Mouse (Mus musculus): ENCODE measurements around the gene Vwa1. TPM values are rescaled to one million over a fixed set of nuclear protein-coding genes. Genes with fewer than 3 reads are reported as not detected.

Gene Vwa1
- total and polyA plus RNA-seq, 2 experiments from 2014 or later = 27.8 to 43.3 TPM

DNA sequence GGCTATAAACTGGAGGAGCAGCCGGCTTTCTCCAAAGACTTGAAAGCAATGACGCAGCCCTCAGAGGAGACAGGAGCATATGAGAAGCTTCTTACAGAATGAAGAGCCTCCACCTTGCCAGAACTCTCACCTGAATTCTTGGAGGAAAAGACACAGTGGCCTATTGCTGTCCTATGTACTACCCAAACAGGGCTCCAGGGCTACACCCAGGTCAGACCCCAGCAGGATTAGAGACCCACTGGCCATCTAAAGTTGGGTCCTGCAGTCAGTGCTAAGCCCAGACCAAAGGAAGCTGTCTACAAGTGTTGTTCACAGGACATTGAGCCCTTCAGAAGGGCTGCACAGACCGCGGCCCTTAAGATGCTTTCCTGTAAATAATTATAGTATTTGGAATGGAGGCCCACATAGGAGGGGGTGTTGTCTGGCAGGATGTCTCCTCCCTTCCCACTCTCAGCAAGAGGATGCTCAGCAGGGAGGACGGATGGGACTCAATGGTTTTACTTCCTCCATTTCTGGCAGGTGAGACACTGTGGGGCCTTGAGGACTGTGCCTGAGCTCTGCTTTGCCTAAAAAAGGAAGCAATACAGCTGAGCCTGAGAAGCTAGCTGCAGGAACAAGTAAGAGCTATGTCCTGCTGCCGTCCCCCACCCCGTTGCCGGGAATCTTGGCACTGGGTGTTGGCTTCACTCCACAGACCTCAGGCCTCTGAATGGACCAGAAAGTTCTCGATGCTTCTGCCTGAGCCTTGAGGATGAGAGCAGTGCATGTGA, 658 bp upstream of the Vwa1 start:
- Histone ChIP-seq H3K4me2 (ENCODE audit: low read depth, low read length) (peak overlapping the region; percentile 67), H3K36me3 (ENCODE audit: insufficient read depth, low read length) (no peaks in the 10 kb centered on the region), H3K9ac (replicated peaks; ENCODE audit: low read length) (peak overlapping the region; percentile 44), H3K4me3 (ENCODE audit: low read length) (peak overlapping the region; percentile 35), H3K4me1 (ENCODE audit: insufficient read depth, low read length) (peaks cover 8% of the 10 kb centered on the region; the same call in 1 of the 2 replicates), H3K9me3 (ENCODE audit: low read length) (no peaks in the 10 kb centered on the region), H3K27me3 (ENCODE audit: insufficient read depth, low read length) (no peaks in the 10 kb centered on the region), H3K27ac (peak overlapping the region; percentile 77)
- TF ChIP-seq CTCF (IDR thresholded peaks at IDR 0.05; ENCODE audit: low read depth) = no peak
- WGBS = 32% methylated on average over 9 of the region's 9 CpGs
- DNase-seq (ENCODE audit: low spot score) = peak; percentile 52
- ATAC-seq = no peak

DNA sequence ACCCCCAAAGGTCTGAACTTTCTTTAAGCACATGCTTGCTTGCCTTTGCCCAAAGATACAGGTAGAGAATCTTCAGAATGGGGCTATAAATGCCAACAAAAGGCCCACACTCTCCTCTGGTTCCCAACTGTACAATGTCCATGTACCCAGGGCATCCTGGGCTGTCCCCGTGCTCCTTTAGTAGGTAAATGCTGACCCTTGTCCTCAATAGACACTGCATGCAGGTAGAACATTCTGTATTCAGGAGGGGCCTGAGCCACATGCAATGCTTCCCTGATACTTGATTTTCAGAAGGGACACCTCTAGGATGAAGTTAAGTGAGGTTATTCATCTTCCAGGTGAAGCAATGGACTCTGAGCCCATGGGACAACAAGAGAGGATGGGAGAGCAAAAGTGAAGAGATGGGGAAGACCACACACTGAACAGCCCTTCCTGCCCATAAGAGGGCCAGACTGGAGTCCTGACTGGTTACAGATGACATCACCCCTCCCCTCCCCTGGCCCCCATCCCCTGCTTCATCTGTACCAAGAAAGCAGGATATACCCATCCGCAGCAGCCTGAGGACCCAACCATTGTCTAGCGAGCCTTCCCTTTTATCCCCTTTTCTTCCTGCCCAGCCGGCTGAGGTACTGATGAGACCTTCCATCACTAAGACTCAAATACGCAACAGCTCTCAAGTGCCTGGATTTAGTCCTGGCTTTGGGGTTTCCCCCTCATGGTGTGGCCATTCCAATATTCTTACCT, 991 bp downstream of the Vwa1 start:
- Histone ChIP-seq H3K4me1 (ENCODE audit: insufficient read depth, low read length) (peaks cover 13% of the 10 kb centered on the region), H3K9ac (replicated peaks; ENCODE audit: low read length) (peak overlapping the region; percentile 44; the same call in 1 of the 2 replicates), H3K4me3 (ENCODE audit: low read length) (peak overlapping the region; percentile 35), H3K27me3 (ENCODE audit: insufficient read depth, low read length) (no peaks in the 10 kb centered on the region), H3K36me3 (ENCODE audit: insufficient read depth, low read length) (no peaks in the 10 kb centered on the region), H3K27ac (0 out of 2 replicates have a peak overlapping the region, but pooled peaks have one; percentile 77), H3K4me2 (ENCODE audit: low read depth, low read length) (peak overlapping the region; percentile 67), H3K9me3 (ENCODE audit: low read length) (no peaks in the 10 kb centered on the region)
- DNase-seq (ENCODE audit: low spot score) (no peak), ATAC-seq (no peak)
- WGBS = 32% methylated on average over 5 of the region's 5 CpGs
- no peak for TF ChIP-seq CTCF (IDR thresholded peaks at IDR 0.05; ENCODE audit: low read depth)

DNA sequence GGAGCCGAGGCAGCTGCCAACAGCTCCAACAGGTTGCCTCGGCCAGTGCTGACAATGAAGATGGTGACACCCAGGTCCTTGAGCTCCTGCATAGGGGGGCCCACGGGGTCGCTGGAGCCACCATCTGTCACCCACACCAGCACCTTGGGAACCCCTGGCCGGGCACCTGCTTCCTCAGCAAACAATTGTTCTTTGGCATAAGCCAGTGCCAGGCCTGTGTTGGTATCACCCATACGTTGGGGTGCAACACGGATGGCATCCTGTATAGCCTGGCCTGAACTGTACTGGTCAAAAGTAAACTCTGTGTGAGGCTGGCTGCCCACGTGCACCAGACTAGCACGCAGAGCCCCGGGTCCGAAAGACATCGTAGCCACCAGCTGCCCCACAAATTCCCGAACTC, 1.7 kb downstream of the Vwa1 start:
- no peak for ATAC-seq
- no peak for TF ChIP-seq CTCF (IDR thresholded peaks at IDR 0.05; ENCODE audit: low read depth)
- Histone ChIP-seq H3K4me2 (ENCODE audit: low read depth, low read length) (peak overlapping the region; percentile 67), H3K27me3 (ENCODE audit: insufficient read depth, low read length) (no peaks in the 10 kb centered on the region), H3K9me3 (ENCODE audit: low read length) (no peaks in the 10 kb centered on the region), H3K36me3 (ENCODE audit: insufficient read depth, low read length) (no peaks in the 10 kb centered on the region), H3K4me3 (ENCODE audit: low read length) (0 out of 2 replicates have a peak overlapping the region, but pooled peaks have one; percentile 35), H3K27ac (no peak overlapping the region), H3K4me1 (ENCODE audit: insufficient read depth, low read length) (peaks cover 13% of the 10 kb centered on the region), H3K9ac (replicated peaks; ENCODE audit: low read length) (no peak overlapping the region)
- 84% methylated on average over 13 of the region's 13 CpGs for WGBS
- no peak for DNase-seq (ENCODE audit: low spot score)

DNA sequence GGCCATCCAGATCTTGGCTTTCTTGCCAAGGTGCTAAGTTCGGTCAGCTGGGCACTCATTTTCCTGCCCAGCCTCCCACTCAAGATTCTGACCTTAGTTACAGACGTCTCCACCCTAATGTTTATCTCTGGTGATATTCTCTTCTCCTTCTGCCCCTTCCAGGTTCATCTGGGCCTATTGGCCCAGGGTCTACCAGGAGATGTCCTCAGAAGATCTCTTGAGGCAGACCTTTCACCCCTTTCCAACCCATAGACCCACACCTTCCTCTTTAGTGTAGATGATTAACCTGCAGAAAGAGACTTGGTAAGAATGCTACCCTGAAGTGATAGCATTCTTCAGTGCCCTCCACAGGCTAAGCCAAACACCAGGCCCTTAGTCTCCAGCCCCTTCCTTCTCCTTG, 2.8 kb downstream of the Vwa1 start:
- H3K27me3 ChIP-seq (ENCODE audit: insufficient read depth, low read length) = no peaks in the 10 kb centered on the region
- H3K4me1 ChIP-seq (ENCODE audit: insufficient read depth, low read length) = peaks cover 13% of the 10 kb centered on the region
- H3K9ac ChIP-seq (replicated peaks; ENCODE audit: low read length) = no peak overlapping the region
- no peak for TF ChIP-seq CTCF (IDR thresholded peaks at IDR 0.05; ENCODE audit: low read depth)
- ATAC-seq (no peak), DNase-seq (ENCODE audit: low spot score) (no peak)
- no peak overlapping the region for H3K27ac ChIP-seq
- peak overlapping the region; percentile 67; the same call in 1 of the 2 replicates for H3K4me2 ChIP-seq (ENCODE audit: low read depth, low read length)
- 81% methylated on average over 2 of the region's 2 CpGs for WGBS
- no peak overlapping the region for H3K4me3 ChIP-seq (ENCODE audit: low read length)
- H3K36me3 ChIP-seq (ENCODE audit: insufficient read depth, low read length) = no peaks in the 10 kb centered on the region
- no peaks in the 10 kb centered on the region for H3K9me3 ChIP-seq (ENCODE audit: low read length)

DNA sequence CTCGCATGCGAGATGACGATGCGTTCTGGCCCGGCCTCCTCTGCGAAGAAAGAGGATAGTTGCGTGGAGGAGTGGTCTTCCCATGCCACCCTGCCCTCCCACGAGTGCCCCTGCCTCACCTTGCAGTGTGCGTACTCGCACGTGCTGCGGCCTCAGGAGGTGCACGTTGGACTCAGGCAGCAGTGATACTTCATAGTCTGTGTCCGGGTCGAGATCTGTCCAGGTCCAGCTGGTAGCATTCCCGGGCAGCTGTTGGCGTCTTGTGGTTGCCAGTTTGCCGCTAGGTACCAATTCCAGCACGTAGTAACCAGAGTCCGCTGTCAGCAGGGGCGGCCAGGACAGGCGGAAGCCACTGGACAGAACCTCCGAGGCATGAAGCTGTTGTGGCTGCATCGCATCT, 3.9 kb downstream of the Vwa1 start:
- H3K4me3 ChIP-seq (ENCODE audit: low read length) = peak overlapping the region; percentile 42
- peak overlapping the region; percentile 75 for H3K4me2 ChIP-seq (ENCODE audit: low read depth, low read length)
- TF ChIP-seq CTCF (IDR thresholded peaks at IDR 0.05; ENCODE audit: low read depth) = no peak
- 42% methylated on average over 24 of the region's 24 CpGs for WGBS
- ATAC-seq = peak; percentile 22
- no peaks in the 10 kb centered on the region for H3K27me3 ChIP-seq (ENCODE audit: insufficient read depth, low read length)
- H3K9me3 ChIP-seq (ENCODE audit: low read length) = no peaks in the 10 kb centered on the region
- no peaks in the 10 kb centered on the region for H3K36me3 ChIP-seq (ENCODE audit: insufficient read depth, low read length)
- peak overlapping the region; percentile 66 for H3K9ac ChIP-seq (replicated peaks; ENCODE audit: low read length)
- no peak for DNase-seq (ENCODE audit: low spot score)
- H3K4me1 ChIP-seq (ENCODE audit: insufficient read depth, low read length) = peaks cover 13% of the 10 kb centered on the region
- peak overlapping the region; percentile 75; the same call in 1 of the 2 replicates for H3K27ac ChIP-seq

DNA sequence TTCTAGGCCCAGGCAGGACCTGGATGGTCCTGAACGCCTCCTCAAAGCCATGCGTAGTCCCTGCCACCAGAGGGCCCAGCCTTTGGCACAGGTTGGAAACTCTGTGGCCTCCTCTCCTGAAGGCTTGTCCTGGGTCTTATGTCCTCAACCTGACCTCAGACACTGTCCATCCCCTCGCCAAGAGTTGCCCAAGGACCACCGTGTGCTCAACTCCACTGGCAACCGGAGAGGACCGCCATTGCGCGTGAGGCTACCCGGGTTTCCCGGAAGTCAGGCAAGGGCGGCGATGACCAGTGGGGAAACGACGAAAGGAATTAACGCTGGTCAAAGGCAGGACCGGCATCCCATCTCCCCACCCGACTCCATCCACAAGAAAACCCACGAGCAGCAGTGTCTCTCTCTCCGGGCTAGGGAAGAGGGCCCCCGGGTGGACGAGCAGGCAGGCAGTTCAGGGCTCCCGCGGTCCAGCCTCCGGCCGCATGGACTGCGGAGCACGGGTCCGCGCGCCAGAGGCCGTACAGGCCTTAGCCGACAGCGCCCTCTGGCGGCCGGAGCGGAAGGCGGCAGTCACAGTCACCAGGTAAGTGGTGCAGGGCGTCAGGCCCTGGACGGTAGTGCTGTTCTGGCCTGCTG, 4.5 kb downstream of the Vwa1 start:
- Histone ChIP-seq H3K4me3 (ENCODE audit: low read length) (peak overlapping the region; percentile 42), H3K4me1 (ENCODE audit: insufficient read depth, low read length) (peaks cover 8% of the 10 kb centered on the region), H3K27ac (peak overlapping the region; percentile 75), H3K9me3 (ENCODE audit: low read length) (no peaks in the 10 kb centered on the region), H3K4me2 (ENCODE audit: low read depth, low read length) (peak overlapping the region; percentile 75), H3K36me3 (ENCODE audit: insufficient read depth, low read length) (no peaks in the 10 kb centered on the region), H3K9ac (replicated peaks; ENCODE audit: low read length) (peak overlapping the region; percentile 66), H3K27me3 (ENCODE audit: insufficient read depth, low read length) (no peaks in the 10 kb centered on the region)
- DNase-seq (ENCODE audit: low spot score) (peak; percentile 93), ATAC-seq (peak; percentile 85)
- WGBS = 2% methylated on average over 39 of the region's 39 CpGs
- TF ChIP-seq CTCF (IDR thresholded peaks at IDR 0.05; ENCODE audit: low read depth) = peak; percentile 90
